Mouse (Mus musculus) CH12.LX (cell line): ENCODE results near the gene Tox2. TPM values are rescaled to one million over a fixed set of nuclear protein-coding genes. Genes with fewer than 3 reads are reported as not detected.

Source experiments
- DNase-seq: peaks from one replicate; pipeline ENCODE4 v3.0.0-alpha.2; 2013; ENCODE audit errors: extremely low read depth
- H3K27ac ChIP-seq: 2 replicates; pipeline ENCODE4 v1.5.1; 2012; ENCODE audit warnings: low read depth, mild to moderate bottlenecking, control low read depth, moderate library complexity; ENCODE audit not compliant: insufficient read depth
- H3K27me3 ChIP-seq: replicated peaks from 2 replicates; pipeline ENCODE3; 2012; ENCODE audit warnings: inconsistent platforms
- H3K36me3 ChIP-seq, 2 experiments: replicated peaks in 1 of 2; 2 replicates each; pipeline versions ENCODE3 to v1.6.1; 2012; ENCODE audit warnings: inconsistent platforms in 1 of 2, low read length in 1 of 2, mild to moderate bottlenecking in 1 of 2, mixed read lengths in 1 of 2, moderate library complexity in 1 of 2; ENCODE audit not compliant: control insufficient read depth in 1 of 2, insufficient read depth in 1 of 2
- H3K4me1 ChIP-seq, 2 experiments: 2 replicates each; pipeline ENCODE4 v1.6.1; 2012; ENCODE audit warnings: inconsistent platforms in 1 of 2, moderate library complexity in 1 of 2; ENCODE audit not compliant: insufficient read depth in 2 of 2, control insufficient read depth in 1 of 2
- H3K4me2 ChIP-seq: 2 replicates; pipeline ENCODE4 v1.6.1; 2012; ENCODE audit warnings: low read depth, mild to moderate bottlenecking, control low read depth; ENCODE audit not compliant: poor library complexity, insufficient read depth, severe bottlenecking
- H3K4me3 ChIP-seq, 3 experiments: fragments of 150-350 bp in 1 of 3; sonication (generic) in 1 of 3; replicated peaks in 1 of 3; 2 replicates each; pipeline versions ENCODE3 to v1.5.1; 2011 to 2012; ENCODE audit warnings: low read depth in 2 of 3, low read length in 2 of 3, mild to moderate bottlenecking in 2 of 3, moderate library complexity in 2 of 3, control low read depth in 1 of 3, improper control_type of control experiment in 1 of 3, inconsistent platforms in 1 of 3, mixed read lengths in 1 of 3; ENCODE audit not compliant: poor library complexity in 1 of 3
- H3K79me2 ChIP-seq: replicated peaks from 2 replicates; pipeline ENCODE4 v1.6.1; 2012; ENCODE audit warnings: mild to moderate bottlenecking, moderate library complexity; ENCODE audit not compliant: control insufficient read depth, poor library complexity, insufficient read depth, severe bottlenecking; ENCODE audit errors: extremely low read depth
- H3K9ac ChIP-seq: 2 replicates; pipeline ENCODE4 v1.6.1; 2012; ENCODE audit warnings: low read depth, mild to moderate bottlenecking, control low read depth, moderate library complexity; ENCODE audit not compliant: insufficient read depth
- H3K9me3 ChIP-seq: replicated peaks from 2 replicates; pipeline ENCODE3; 2012; ENCODE audit warnings: low read length, inconsistent platforms, mixed read lengths
- ELF1 ChIP-seq: IDR thresholded peaks from 2 replicates; pipeline ENCODE4 v1.6.1; 2014; ENCODE audit warnings: low read depth, mild to moderate bottlenecking, inconsistent platforms, low read length, improper control_type of control experiment
- GABPA ChIP-seq: IDR thresholded peaks from 2 replicates; pipeline ENCODE4 v1.6.1; 2012; ENCODE audit warnings: low read depth, low read length, improper control_type of control experiment, inconsistent platforms; ENCODE audit not compliant: insufficient replicate concordance
- IRF4 ChIP-seq: IDR thresholded peaks from 2 replicates; pipeline ENCODE4 v1.6.1; 2014; ENCODE audit warnings: low read depth, mild to moderate bottlenecking, inconsistent platforms, low read length, improper control_type of control experiment
- JUN ChIP-seq: IDR thresholded peaks from 2 replicates; pipeline ENCODE4 v1.6.1; 2011; ENCODE audit warnings: low read depth, mild to moderate bottlenecking, low read length, improper control_type of control experiment, moderate library complexity; ENCODE audit not compliant: insufficient read depth
- JUND ChIP-seq: conservative IDR thresholded peaks from 2 replicates; pipeline ENCODE4 v1.6.1; 2011; ENCODE audit warnings: low read depth, low read length, improper control_type of control experiment
- MAX ChIP-seq: IDR thresholded peaks from 2 replicates; pipeline ENCODE4 v1.6.1; 2011; ENCODE audit warnings: low read length, improper control_type of control experiment
- NELFE ChIP-seq: IDR thresholded peaks from 2 replicates; pipeline ENCODE4 v1.6.1; 2011; ENCODE audit warnings: low read depth, low read length, improper control_type of control experiment
- NRF1 ChIP-seq: IDR thresholded peaks from 2 replicates; pipeline ENCODE4 v1.6.1; 2014; ENCODE audit warnings: low read depth, mild to moderate bottlenecking, inconsistent platforms, low read length, improper control_type of control experiment, moderate library complexity
- PAX5 ChIP-seq: IDR thresholded peaks from 2 replicates; pipeline ENCODE4 v1.6.1; 2012; ENCODE audit warnings: low read length, inconsistent platforms, mixed read lengths
- RAD21 ChIP-seq: IDR thresholded peaks from 2 replicates; pipeline ENCODE4 v1.6.1; 2011; ENCODE audit warnings: low read depth, mild to moderate bottlenecking, low read length, improper control_type of control experiment, moderate library complexity
- RCOR1 ChIP-seq: conservative IDR thresholded peaks from 2 replicates; pipeline ENCODE4 v1.6.1; 2012; ENCODE audit warnings: low read depth, mild to moderate bottlenecking, inconsistent platforms, low read length, improper control_type of control experiment
- SMC3 ChIP-seq: IDR thresholded peaks from 2 replicates; pipeline ENCODE4 v1.6.1; 2011; ENCODE audit warnings: low read depth, low read length, improper control_type of control experiment
- TBP ChIP-seq: conservative IDR thresholded peaks from 2 replicates; pipeline ENCODE4 v1.6.1; 2011; ENCODE audit warnings: low read depth, low read length, improper control_type of control experiment
- UBTF ChIP-seq: IDR thresholded peaks from 2 replicates; pipeline ENCODE4 v1.6.1; 2012; ENCODE audit warnings: low read depth, mild to moderate bottlenecking, inconsistent platforms, low read length, improper control_type of control experiment, moderate library complexity
- USF1 ChIP-seq: IDR thresholded peaks from 2 replicates; pipeline ENCODE4 v1.6.1; 2014; ENCODE audit warnings: low read depth, mild to moderate bottlenecking, inconsistent platforms, low read length, improper control_type of control experiment
- ZKSCAN1 ChIP-seq: IDR thresholded peaks from 2 replicates; pipeline ENCODE4 v1.6.1; 2012; ENCODE audit warnings: low read depth, inconsistent platforms, low read length, improper control_type of control experiment, borderline replicate concordance
- ZMIZ1 ChIP-seq: IDR thresholded peaks from 2 replicates; pipeline ENCODE4 v1.6.1; 2012; ENCODE audit warnings: low read depth, mild to moderate bottlenecking, inconsistent platforms, low read length, improper control_type of control experiment
- ZNF384 ChIP-seq: IDR thresholded peaks from 2 replicates; pipeline ENCODE4 v1.6.1; 2012; ENCODE audit warnings: low read depth, low read length, improper control_type of control experiment, inconsistent platforms
- dilution Hi-C: fragments of 300-500 bp; cut with MboI; formaldehyde crosslinking; loops from 2 replicates; pipeline ENCODE4 v1.14.3; 2020; ENCODE audit warnings: low sequenced_read_pairs; ENCODE audit not compliant: extremely low pct_unique_long_range_greater_than_20kb, extremely low pct_ligation_motif_present
- in situ Hi-C: fragments of 300-500 bp; cut with MboI; formaldehyde crosslinking; loops from 3 replicates; pipeline ENCODE4 v1.14.3; 2019; ENCODE audit warnings: low sequenced_read_pairs, low pct_ligation_motif_present, low pct_unique_long_range_greater_than_20kb, mixed read lengths
- polyA plus RNA-seq: library from polyadenylated mRNA; unstranded; fragments of >175 nt; gene quantifications from 2 replicates; pipeline ENCODE4 v1.2.1, GENCODE M21; 2012; ENCODE audit warnings: low read depth; ENCODE audit not compliant: insufficient read length
- total RNA-seq, 2 experiments: library from RNA; depleted of rRNA; stranded (reverse); fragments of 300-350 nt in 1 of 2; fragments of >200 nt in 1 of 2; gene quantifications; 2 replicates each; pipeline ENCODE4 v1.2.3; 2012 to 2014

Gene Tox2
- total and polyA plus RNA-seq, 3 experiments, result not detected

GRCm38 (mm10) chr2:163330742-163331141 is 127.8 kb downstream of the Tox2 start (continued):
- no peak for TF ChIP-seq PAX5
- TF ChIP-seq GABPA, result no peak
- TF ChIP-seq IRF4, result no peak
- no peak for TF ChIP-seq MAX
- TF ChIP-seq USF1, result no peak
- TF ChIP-seq ZMIZ1, result no peak
- TF ChIP-seq SMC3, result peak; percentile 89
- no peak for TF ChIP-seq ZNF384

- no peaks in the 10 kb centered on the region for H3K36me3 ChIP-seq
- no peak overlapping the region for H3K4me2 ChIP-seq
- H3K27me3 ChIP-seq, result peaks cover 85% of the 10 kb centered on the region
- H3K9ac ChIP-seq, result no peak overlapping the region
- DNase-seq, result no peak
- H3K9me3 ChIP-seq, result no peaks in the 10 kb centered on the region
- H3K4me3 ChIP-seq, result no peak overlapping the region
- no peaks in the 10 kb centered on the region for H3K79me2 ChIP-seq
- no peaks in the 10 kb centered on the region for H3K4me1 ChIP-seq
- no peak for TF ChIP-seq GABPA
- no peak for TF ChIP-seq JUN
- TF ChIP-seq NRF1, result no peak
- TF ChIP-seq RCOR1, result no peak
- no peak for TF ChIP-seq ZKSCAN1
- TF ChIP-seq RAD21, result no peak
- no peak for TF ChIP-seq TBP
- no peak for TF ChIP-seq MAX
- no peak for TF ChIP-seq NELFE
- TF ChIP-seq UBTF, result no peak
- no peak for TF ChIP-seq ZNF384
- TF ChIP-seq, all 38 proteins: peak for 0
- dilution Hi-C loops, result no loop called here
- no peak overlapping the region for H3K27ac ChIP-seq
- in situ Hi-C loops, result loop anchor here (10.0 kb wide), 3 partner anchors 237 to 407 kb away; no protein-coding TSS in a partner anchor
Observed at GRCm38 (mm10) chr2:163331423-163331822, 128.5 kb downstream of the Tox2 start.

GRCm38 (mm10) chr2:163332368-163333055 is 129.6 kb downstream of the Tox2 start:
- dilution Hi-C loops (no loop called here), in situ Hi-C loops (loop anchor here (10.0 kb wide), 3 partner anchors 238 to 408 kb away; no protein-coding TSS in a partner anchor)
- no peak for TF ChIP-seq ELF1
- TF ChIP-seq JUND, result no peak
- Histone ChIP-seq H3K27me3 (peaks cover 83% of the 10 kb centered on the region), H3K9me3 (no peaks in the 10 kb centered on the region), H3K79me2 (no peaks in the 10 kb centered on the region), H3K9ac (no peak overlapping the region), H3K36me3 (no peaks in the 10 kb centered on the region), H3K4me3 (no peak overlapping the region), H3K27ac (no peak overlapping the region), H3K4me2 (no peak overlapping the region), H3K4me1 (no peaks in the 10 kb centered on the region)
- DNase-seq, result no peak
